Mouse (Mus musculus) kidney, adult 2 months (tissue): ENCODE results near the gene Zc3hc1. TPM values are rescaled to one million over a fixed set of nuclear protein-coding genes. Genes with fewer than 3 reads are reported as not detected.
A peak's percentile ranks its signal among the peaks of the same experiment; 100 is the strongest.
"Not testable (repeated sequence)": the region's sequence is repeated elsewhere in the genome, so short reads cannot be mapped to it uniquely, and the experiment has no call there.

Source experiments
- DNase-seq: peaks from one replicate; pipeline ENCODE4 v3.0.0; 2021
- H3K27ac ChIP-seq: fragments of 200-500 bp; 2 replicates; pipeline ENCODE4 v1.5.1; 2012; ENCODE audit warnings: low read depth, low read length, control low read depth, inconsistent platforms; ENCODE audit not compliant: insufficient read depth
- H3K27me3 ChIP-seq: fragments of 200-500 bp; replicated peaks from 2 replicates; pipeline ENCODE4 v1.6.1; 2012; ENCODE audit warnings: mild to moderate bottlenecking, moderate library complexity, low read length, inconsistent platforms; ENCODE audit not compliant: control insufficient read depth, insufficient read depth
- H3K36me3 ChIP-seq: fragments of 200-500 bp; 2 replicates; pipeline ENCODE4 v1.6.1; 2012; ENCODE audit warnings: mild to moderate bottlenecking, moderate library complexity, low read length, inconsistent platforms; ENCODE audit not compliant: control insufficient read depth, insufficient read depth
- H3K4me1 ChIP-seq: fragments of 200-500 bp; 2 replicates; pipeline ENCODE4 v1.6.1; 2011; ENCODE audit warnings: low read length; ENCODE audit not compliant: control insufficient read depth, insufficient read depth
- H3K4me3 ChIP-seq: fragments of 200-500 bp; 2 replicates; pipeline ENCODE4 v1.5.1; 2011; ENCODE audit warnings: mild to moderate bottlenecking, low read depth, low read length, control low read depth; ENCODE audit not compliant: insufficient read depth
- CTCF ChIP-seq: fragments of 200-500 bp; conservative IDR thresholded peaks from 2 replicates; pipeline ENCODE4 v1.5.1; 2011; ENCODE audit warnings: low read depth, mild to moderate bottlenecking, control low read depth, low read length, moderate library complexity, mixed read lengths; ENCODE audit not compliant: insufficient read depth, insufficient read length
- POLR2A ChIP-seq: fragments of 200-500 bp; IDR thresholded peaks from one replicate; pipeline ENCODE4 v1.6.1; 2011; ENCODE audit warnings: low read depth, low read length, control low read depth
- WGBS: fragments of 180-500 bp; shearing (Covaris S2); methylation state at CpG from one replicate; pipeline ENCODE4 v1.1.7; 2018; 5-methylcytosine and 5-hydroxymethylcytosine counted together
- polyA plus RNA-seq: library from polyadenylated mRNA; depleted of rRNA; stranded (reverse); fragments of >200 nt; gene quantifications from 2 replicates; pipeline ENCODE4 v1.2.3, GENCODE M21; 2012

Zc3hc1 gene
- polyA plus RNA-seq, 1 experiment: 12.0 TPM

- Histone ChIP-seq H3K27ac (no peak overlapping the region), H3K4me3 (no peak overlapping the region), H3K4me1 (peaks cover 2% of the 10 kb centered on the region; the same call in 1 of the 2 replicates), H3K27me3 (no peaks in the 10 kb centered on the region), H3K36me3 (no peaks in the 10 kb centered on the region)
- DNase-seq: no peak
- TF ChIP-seq CTCF (no peak), POLR2A (no peak)
- WGBS: 3% methylated on average over 7 of the region's 7 CpGs
Measured at GRCm38 (mm10) chr6:30400716-30401115, 9.9 kb upstream of the Zc3hc1 start.

- TF ChIP-seq POLR2A (no peak), CTCF (no peak)
- H3K27me3 ChIP-seq: no peaks in the 10 kb centered on the region
- H3K27ac ChIP-seq: no peak overlapping the region
- H3K4me1 ChIP-seq: peaks cover 2% of the 10 kb centered on the region; the same call in 1 of the 2 replicates
- H3K36me3 ChIP-seq: no peaks in the 10 kb centered on the region
- no peak for DNase-seq
- WGBS: 78% methylated on average over 5 of the region's 5 CpGs
- no peak overlapping the region for H3K4me3 ChIP-seq
Measured at GRCm38 (mm10) chr6:30400146-30400545, 9.3 kb upstream of the Zc3hc1 start.

- Histone ChIP-seq H3K27ac (no peak overlapping the region), H3K27me3 (no peaks in the 10 kb centered on the region), H3K36me3 (no peaks in the 10 kb centered on the region), H3K4me3 (no peak overlapping the region), H3K4me1 (no peaks in the 10 kb centered on the region)
- WGBS: 89% methylated on average over 7 of the region's 7 CpGs
- TF ChIP-seq CTCF (no peak), POLR2A (no peak)
- DNase-seq: no peak
Measured at GRCm38 (mm10) chr6:30391996-30392395, 1.2 kb upstream of the Zc3hc1 start.

DNA sequence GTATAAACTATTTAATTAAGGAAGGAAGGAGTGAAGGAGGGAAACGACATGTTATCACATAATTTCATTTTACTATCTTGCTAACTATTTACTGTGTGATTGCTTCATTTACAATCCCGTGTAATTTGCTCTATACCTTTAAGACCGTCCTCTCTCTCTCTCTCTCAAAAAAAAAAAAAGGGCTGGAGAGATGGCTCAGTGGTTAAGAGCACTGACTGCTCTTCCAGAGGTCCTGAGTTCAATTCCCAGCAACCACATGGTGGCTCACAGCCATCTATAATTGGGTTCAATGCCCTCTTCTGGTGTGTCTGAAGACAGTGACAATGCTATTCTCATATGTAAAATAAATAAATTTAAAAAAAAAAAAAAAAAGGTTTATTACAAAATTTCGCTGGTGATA, 557 bp downstream of the Zc3hc1 start:
- WGBS: 10% methylated on average over 4 of the region's 4 CpGs
- H3K36me3 ChIP-seq, H3K27me3 ChIP-seq, H3K4me1 ChIP-seq, DNase-seq, H3K27ac ChIP-seq: not testable (repeated sequence)
- H3K4me3 ChIP-seq: peak overlapping the region; percentile 98

- 56% methylated on average over 3 of the region's 3 CpGs for WGBS
- H3K4me3 ChIP-seq: no peak overlapping the region
- H3K27ac ChIP-seq: no peak overlapping the region
- no peak for TF ChIP-seq CTCF
- TF ChIP-seq POLR2A: no peak
- no peaks in the 10 kb centered on the region for H3K4me1 ChIP-seq
- no peak for DNase-seq
- peaks cover 10% of the 10 kb centered on the region; the same call in 1 of the 2 replicates for H3K36me3 ChIP-seq
- no peaks in the 10 kb centered on the region for H3K27me3 ChIP-seq
Measured at GRCm38 (mm10) chr6:30381116-30381515, 9.7 kb downstream of the Zc3hc1 start.

DNA sequence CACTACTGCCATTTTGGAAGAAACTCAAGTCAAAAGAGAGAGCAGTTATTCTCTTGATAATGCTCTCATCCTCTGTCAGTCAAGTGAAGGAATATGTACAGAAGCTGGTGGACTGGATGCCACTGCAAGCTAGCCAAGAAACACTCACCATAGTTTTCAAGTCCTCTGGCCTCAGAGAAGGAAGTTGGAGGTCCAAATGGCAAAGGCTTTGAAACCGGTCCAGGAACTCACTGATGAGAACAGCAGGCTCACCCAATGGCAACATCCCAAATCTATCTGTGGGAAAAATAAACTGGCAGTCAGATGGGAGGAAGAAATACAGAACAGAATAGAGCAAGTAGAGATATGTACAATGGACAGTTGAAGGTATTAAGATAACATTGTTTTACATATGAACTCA, 15.0 kb downstream of the Zc3hc1 start:
- WGBS: 60% methylated on average over 1 of the region's 1 CpGs
- no peak overlapping the region for H3K4me3 ChIP-seq
- TF ChIP-seq CTCF (no peak), POLR2A (no peak)
- H3K4me1 ChIP-seq: no peaks in the 10 kb centered on the region
- H3K27ac ChIP-seq: no peak overlapping the region
- H3K36me3 ChIP-seq: peaks cover 8% of the 10 kb centered on the region
- DNase-seq: peak; percentile 82
- no peaks in the 10 kb centered on the region for H3K27me3 ChIP-seq

- DNase-seq: peak; percentile 89
- 70% methylated on average over 16 of the region's 16 CpGs for WGBS
- no peak for TF ChIP-seq POLR2A
- no peak for TF ChIP-seq CTCF
- Histone ChIP-seq H3K4me1 (no peaks in the 10 kb centered on the region), H3K27me3 (no peaks in the 10 kb centered on the region), H3K36me3 (peaks cover 5% of the 10 kb centered on the region), H3K27ac (peak overlapping the region; percentile 21; the same call in 1 of the 2 replicates), H3K4me3 (no peak overlapping the region)
Measured at GRCm38 (mm10) chr6:30374731-30375510, 15.9 kb downstream of the Zc3hc1 start.
